Mouse (Mus musculus) olfactory bulb, adult 2 months (tissue): Measurements from ENCODE around the gene Prss50.

Experiments used
- CTCF ChIP-seq: fragments of 200-500 bp; IDR thresholded peaks from 2 replicates; pipeline ENCODE4 v1.5.1; 2012; ENCODE audit warnings: low read depth, mild to moderate bottlenecking, low read length, moderate library complexity; ENCODE audit not compliant: insufficient read depth
- POLR2A ChIP-seq: fragments of 200-500 bp; IDR thresholded peaks from 2 replicates; pipeline ENCODE4 v1.6.1; 2012; ENCODE audit warnings: mild to moderate bottlenecking, low read depth, low read length, moderate library complexity; ENCODE audit not compliant: insufficient read depth

- no peak for TF ChIP-seq POLR2A
- TF ChIP-seq CTCF: no peak
These were observed 35.7 kb downstream of the Prss50 start for GRCm38 (mm10) chr9:110893429-110893828.
